Mouse (Mus musculus) MEL (cell line): ENCODE measurements at regions not wholly inside any gene's neighbourhood (a gene's known extent, or its start where the extent isn't known, plus 50 kb on each side); places are given as distances from the start of the nearest gene placed in this dataset.

Experiments used
- CTCF ChIP-seq, 3 experiments: IDR thresholded peaks in 2 of 3; conservative IDR thresholded peaks in 1 of 3; 2 replicates each; pipeline ENCODE4 v1.5.1; 2011 to 2012; ENCODE audit warnings: low read length in 3 of 3, low read depth in 2 of 3, mild to moderate bottlenecking in 2 of 3, improper control_type of control experiment in 1 of 3, inconsistent platforms in 1 of 3, mixed read lengths in 1 of 3, moderate library complexity in 1 of 3; ENCODE audit not compliant: control insufficient read depth in 1 of 3, insufficient read depth in 1 of 3, poor library complexity in 1 of 3, severe bottlenecking in 1 of 3
- MAFK ChIP-seq: IDR thresholded peaks from 2 replicates; pipeline ENCODE4 v1.6.1; 2011; ENCODE audit warnings: low read depth, mild to moderate bottlenecking, low read length, improper control_type of control experiment, borderline replicate concordance
- POLR2A ChIP-seq, 2 experiments: IDR thresholded peaks; 2 replicates each; pipeline ENCODE4 v1.6.1; 2011 to 2012; ENCODE audit warnings: low read length in 2 of 2, mild to moderate bottlenecking in 2 of 2, control low read depth in 1 of 2, improper control_type of control experiment in 1 of 2, low read depth in 1 of 2, moderate library complexity in 1 of 2; ENCODE audit not compliant: control insufficient read depth in 1 of 2, insufficient read depth in 1 of 2, poor library complexity in 1 of 2
- POLR2AphosphoS2 ChIP-seq: IDR thresholded peaks from 2 replicates; pipeline ENCODE4 v1.6.1; 2011; ENCODE audit warnings: low read length, improper control_type of control experiment
- RCOR1 ChIP-seq: IDR thresholded peaks from 2 replicates; pipeline ENCODE4 v1.6.1; 2012; ENCODE audit warnings: low read depth, mild to moderate bottlenecking, inconsistent platforms, low read length, improper control_type of control experiment
- ZMIZ1 ChIP-seq: IDR thresholded peaks from 2 replicates; pipeline ENCODE4 v1.6.1; 2012; ENCODE audit warnings: low read depth, mild to moderate bottlenecking, inconsistent platforms, low read length, improper control_type of control experiment, moderate library complexity

GRCm38 (mm10) chr1:90311016-90311415 is 107.2 kb downstream of the Ackr3 start:
- TF ChIP-seq CTCF (IDR thresholded peaks at IDR 0.05 in 2 of 3, conservative IDR thresholded peaks at IDR 0.05 in 1 of 3; ENCODE audit: control insufficient read depth in 1 of 3, insufficient read depth in 1 of 3, low read depth in 2 of 3, low read length in 3 of 3, poor library complexity in 1 of 3, severe bottlenecking in 1 of 3) (no peak), RCOR1 (no peak), MAFK (no peak), ZMIZ1 (no peak), POLR2A (IDR thresholded peaks at IDR 0.05; ENCODE audit: control insufficient read depth in 1 of 2, insufficient read depth in 1 of 2, low read depth in 1 of 2, low read length in 2 of 2, poor library complexity in 1 of 2) (no peak), POLR2AphosphoS2 (no peak)
